ENCODE assay signal across 8 mouse cellular contexts in genomic region chr7:101906287-101906681, GRCm38 (mm10). TPM values are rescaled to one million over a fixed set of nuclear protein-coding genes. Genes with fewer than 3 reads are reported as not detected.
DNase-seq lines count a peak whose midpoint lies in the region; ATAC-seq and TF ChIP-seq lines count a peak whose summit lies in the region.

TSS of gene Tomt (minus strand) at chr7:101906359.

- H3K9me3 ChIP-seq in embryonic facial prominence, embryonic 12.5 days = no peaks in the 10 kb centered on the region
- no peaks in the 10 kb centered on the region for H3K9me3 ChIP-seq in intestine, embryonic 15.5 days
- no peaks in the 10 kb centered on the region for H3K9me3 ChIP-seq in neural tube, embryonic 13.5 days

- H3K4me1 ChIP-seq in embryonic facial prominence, embryonic 12.5 days = peaks cover 12% of the 10 kb centered on the region
- H3K4me1 ChIP-seq in intestine, embryonic 15.5 days (replicated peaks) = peaks cover 10% of the 10 kb centered on the region
- H3K4me1 ChIP-seq in neural tube, embryonic 13.5 days (replicated peaks) = peaks cover 33% of the 10 kb centered on the region

- peak within 1 kb of the TSS; percentile 99 for H3K27ac ChIP-seq in left cerebral cortex, adult 2 months
- H3K27ac ChIP-seq in embryonic facial prominence, embryonic 12.5 days = peak within 1 kb of the TSS; percentile 96
- H3K27ac ChIP-seq in intestine, embryonic 15.5 days = peak within 1 kb of the TSS; percentile 96
- peak within 1 kb of the TSS; percentile 97 for H3K27ac ChIP-seq in neural tube, embryonic 13.5 days (replicated peaks)

- no peak for ATAC-seq in embryonic facial prominence, embryonic 12.5 days (ENCODE audit: insufficient number of reproducible peaks, insufficient read depth, low FRiP score, low TSS enrichment)
- ATAC-seq in intestine, embryonic 15.5 days = no peak
- ATAC-seq in neural tube, embryonic 13.5 days (ENCODE audit: low read depth) = no peak

- TF ChIP-seq CTCF in left cerebral cortex, adult 2 months (IDR thresholded peaks at IDR 0.05) = no peak

- intact Hi-C loops in left cerebral cortex, adult 2 months (cut with DNase I) = loop anchor here (2.0 to 5.0 kb wide), 2 partner anchors 27 to 244 kb away; partner anchors contain the start of genes Clpb and Lrrc51

- peak within 1 kb of the TSS; percentile 66 for H3K4me2 ChIP-seq in embryonic facial prominence, embryonic 12.5 days (replicated peaks)
- peak within 1 kb of the TSS; percentile 69 for H3K4me2 ChIP-seq in intestine, embryonic 15.5 days (replicated peaks)
- H3K4me2 ChIP-seq in neural tube, embryonic 13.5 days = peak within 1 kb of the TSS; percentile 75

- no peaks in the 10 kb centered on the region for H3K27me3 ChIP-seq in embryonic facial prominence, embryonic 12.5 days
- no peaks in the 10 kb centered on the region for H3K27me3 ChIP-seq in intestine, embryonic 15.5 days (replicated peaks)
- no peaks in the 10 kb centered on the region for H3K27me3 ChIP-seq in neural tube, embryonic 13.5 days

- 20% methylated on average over 11 of the region's 11 CpGs for WGBS in embryonic facial prominence, embryonic 12.5 days
- WGBS in intestine, embryonic 15.5 days = 9% methylated on average over 11 of the region's 11 CpGs
- 16% methylated on average over 11 of the region's 11 CpGs for WGBS in neural tube, embryonic 13.5 days

- no peak for DNase-seq in left cerebral cortex, adult 2 months (ENCODE audit: extremely low spot score in 1 of 2, low spot score in 2 of 2)
- DNase-seq in left cerebral cortex, adult 18-20 months (ENCODE audit: low spot score in 2 of 2) = no peak
- no peak for DNase-seq in left cerebral cortex, adult 8-10 months (ENCODE audit: low spot score in 2 of 2)
- DNase-seq in adrenal gland, postnatal 4 days (ENCODE audit: low spot score in 2 of 2) = no peak
- DNase-seq in urinary bladder, postnatal 4 days (ENCODE audit: low spot score in 2 of 2) = no peak

- peak within 1 kb of the TSS; percentile 91 for H3K4me3 ChIP-seq in left cerebral cortex, adult 2 months
- H3K4me3 ChIP-seq in embryonic facial prominence, embryonic 12.5 days = peak within 1 kb of the TSS; percentile 76
- peak within 1 kb of the TSS; percentile 81 for H3K4me3 ChIP-seq in intestine, embryonic 15.5 days (replicated peaks)
- peak within 1 kb of the TSS; percentile 85 for H3K4me3 ChIP-seq in neural tube, embryonic 13.5 days

- peaks cover 18% of the 10 kb centered on the region for H3K36me3 ChIP-seq in embryonic facial prominence, embryonic 12.5 days
- peaks cover 9% of the 10 kb centered on the region; the same call in 1 of the 2 replicates for H3K36me3 ChIP-seq in intestine, embryonic 15.5 days
- peaks cover 36% of the 10 kb centered on the region for H3K36me3 ChIP-seq in neural tube, embryonic 13.5 days

- peak within 1 kb of the TSS; percentile 89 for H3K9ac ChIP-seq in embryonic facial prominence, embryonic 12.5 days
- H3K9ac ChIP-seq in intestine, embryonic 15.5 days = peak within 1 kb of the TSS; percentile 95
- H3K9ac ChIP-seq in neural tube, embryonic 13.5 days = peak within 1 kb of the TSS; percentile 91

RNA-seq across cellular contexts. Expression of gene Tomt, which starts in this region (rescaled TPM):
- not detected for total RNA-seq in left cerebral cortex, adult 2 months (2021)
- not detected for total RNA-seq in left cerebral cortex, adult 18-20 months (2021)
- polyA plus RNA-seq in embryonic facial prominence, embryonic 12.5 days (2016; fragmentation: Nextera tagmentation; extraction: Ambion mirVana) = 0.61 and 0.65 TPM in 2 replicates
- 0.29 and 0.38 TPM in 2 replicates for polyA plus RNA-seq in intestine, embryonic 15.5 days (2015; fragmentation: Nextera tagmentation; extraction: Ambion mirVana)
- 0.25 and 0.54 TPM in 2 replicates for polyA plus RNA-seq in neural tube, embryonic 13.5 days (2015; fragmentation: Nextera tagmentation; extraction: Ambion mirVana)
- total RNA-seq in left cerebral cortex, adult 8-10 months (2022) = under 1 TPM in 2 of 4 experiments, not detected in 2; 0.13 to 0.32 TPM
- not detected for total RNA-seq in adrenal gland, postnatal 4 days (2021)
